Mouse (Mus musculus) cerebellum, adult 11-12 months (tissue): ENCODE results near the gene Gm11032.
"Not testable (repeated sequence)": the region's sequence is repeated elsewhere in the genome, so short reads cannot be mapped to it uniquely, and the experiment has no call there.

Source experiments
- DNase-seq: peaks from one replicate; pipeline ENCODE4 v3.0.0; 2022

The Gm11032 gene

DNA sequence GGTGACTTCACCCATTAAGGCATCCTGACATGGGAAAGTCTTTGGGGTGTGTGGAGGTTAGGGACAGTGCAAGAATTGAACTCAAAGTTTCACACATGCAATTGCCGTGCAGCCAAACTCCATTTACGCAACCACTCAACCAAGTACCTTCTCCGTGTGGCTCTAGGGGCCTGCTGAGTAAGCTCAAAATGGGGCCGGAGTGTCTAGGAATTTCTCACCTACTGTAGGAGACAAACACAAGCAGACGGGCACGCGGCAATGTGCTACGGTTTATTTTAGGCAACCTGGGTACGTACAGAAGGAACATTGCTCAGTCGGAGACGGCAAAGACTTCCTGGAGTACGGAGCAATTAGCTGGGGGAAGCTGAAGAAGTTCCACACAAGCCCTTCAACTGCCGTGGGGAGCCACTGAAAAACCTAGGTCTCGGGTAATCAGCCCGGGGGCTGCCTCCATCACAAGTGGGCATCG, at the start of gene Gm11032:
TSS of gene Gm11032 (plus strand) at position 51 of the 469 bp plus-strand sequence.
- no peak for DNase-seq

- no peak for DNase-seq
Measured at GRCm38 (mm10) chr11:4571491-4571901, 48.4 kb upstream of the Gm11032 start.

GRCm38 (mm10) chr11:4576090-4576732, 43.7 kb upstream of the Gm11032 start:
- DNase-seq: not testable (repeated sequence)

DNA sequence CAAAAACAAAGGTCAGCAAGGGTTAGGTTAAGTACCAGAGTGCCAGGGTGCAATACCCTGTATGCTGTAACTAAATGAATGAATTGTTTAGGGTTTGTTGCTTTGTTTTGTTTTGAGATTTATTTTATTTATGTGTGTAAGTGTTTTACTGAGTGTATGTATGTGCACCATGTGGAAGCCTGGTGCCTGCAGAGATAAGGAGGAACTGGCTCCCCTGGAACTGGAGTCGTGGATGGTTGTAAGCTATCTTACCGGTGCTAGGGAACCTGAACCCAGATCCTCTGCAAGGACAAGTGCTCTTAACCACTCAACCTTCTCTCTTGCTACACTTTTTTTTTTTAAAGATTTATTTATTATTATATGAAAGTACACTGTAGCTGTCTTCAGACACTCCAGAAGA, 42.8 kb upstream of the Gm11032 start:
- no peak for DNase-seq

DNA sequence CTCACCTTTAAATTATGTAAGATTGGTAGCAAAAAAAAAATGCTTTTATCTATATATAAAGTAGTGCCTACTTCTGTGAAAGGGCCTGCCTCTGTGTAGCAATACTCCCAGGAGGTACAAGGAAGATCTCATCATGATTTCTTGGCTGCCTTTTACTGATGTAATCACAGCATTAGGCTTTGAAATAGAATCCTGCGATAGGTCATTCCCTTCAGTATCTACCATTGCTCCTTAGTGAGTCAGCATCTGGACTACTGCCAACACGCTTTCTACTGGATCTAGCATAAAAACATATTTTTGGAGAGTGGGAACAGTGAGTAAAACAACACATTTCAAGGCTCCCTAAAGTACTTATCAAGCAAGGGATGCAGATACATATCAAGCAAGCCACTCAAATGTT, 41.2 kb upstream of the Gm11032 start:
- no peak for DNase-seq

- no peak for DNase-seq
Measured at GRCm38 (mm10) chr11:4591811-4592210, 28.1 kb upstream of the Gm11032 start.

- no peak for DNase-seq
Measured at GRCm38 (mm10) chr11:4593491-4593848, 26.4 kb upstream of the Gm11032 start.

DNA sequence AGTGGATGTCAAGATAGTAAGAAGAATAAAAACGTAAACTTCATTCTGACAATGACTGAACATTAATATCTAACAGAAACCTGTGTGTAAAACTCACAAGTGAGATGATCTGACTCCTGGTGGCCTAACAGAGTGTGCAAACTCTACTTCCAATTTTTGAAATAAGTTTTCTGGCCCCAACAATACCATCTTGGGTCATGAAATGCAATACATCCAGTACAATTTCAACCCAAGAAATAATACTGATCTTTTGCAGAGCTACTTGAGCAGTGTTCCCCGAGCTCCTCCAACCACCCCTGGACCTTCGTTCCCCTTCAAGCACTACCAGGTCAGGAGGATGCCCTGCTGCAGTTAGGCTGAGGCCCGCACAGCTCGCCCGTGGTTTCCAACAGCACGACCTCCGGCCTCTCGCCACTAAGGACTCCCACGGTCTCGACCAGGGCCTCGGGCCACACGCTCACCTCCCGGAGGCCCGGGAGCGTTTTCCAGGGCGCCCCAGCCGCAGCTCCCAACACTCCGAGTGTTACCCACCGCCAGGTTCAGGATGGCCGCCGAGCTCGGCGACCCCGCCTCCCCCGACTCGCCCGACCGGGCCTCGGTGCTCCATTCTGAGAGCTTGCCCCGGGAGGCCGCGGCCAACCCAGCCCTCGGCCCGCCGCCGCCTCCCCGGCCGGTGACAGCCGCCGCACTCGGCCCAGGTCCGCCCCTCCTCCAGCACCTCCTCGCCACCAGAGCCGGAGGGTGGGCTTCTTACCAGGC, 25.8 kb upstream of the Gm11032 start:
- no peak for DNase-seq

- peak; percentile 92 for DNase-seq
Measured at GRCm38 (mm10) chr11:4594608-4595500, 25.0 kb upstream of the Gm11032 start, which contains the start of gene Mtmr3. Mtmr3 (minus strand) TSS chr11:4594863.

GRCm38 (mm10) chr11:4598411-4598810, 21.5 kb upstream of the Gm11032 start:
- no peak for DNase-seq

- no peak for DNase-seq
Measured at GRCm38 (mm10) chr11:4599916-4600315, 20.0 kb upstream of the Gm11032 start.

DNA sequence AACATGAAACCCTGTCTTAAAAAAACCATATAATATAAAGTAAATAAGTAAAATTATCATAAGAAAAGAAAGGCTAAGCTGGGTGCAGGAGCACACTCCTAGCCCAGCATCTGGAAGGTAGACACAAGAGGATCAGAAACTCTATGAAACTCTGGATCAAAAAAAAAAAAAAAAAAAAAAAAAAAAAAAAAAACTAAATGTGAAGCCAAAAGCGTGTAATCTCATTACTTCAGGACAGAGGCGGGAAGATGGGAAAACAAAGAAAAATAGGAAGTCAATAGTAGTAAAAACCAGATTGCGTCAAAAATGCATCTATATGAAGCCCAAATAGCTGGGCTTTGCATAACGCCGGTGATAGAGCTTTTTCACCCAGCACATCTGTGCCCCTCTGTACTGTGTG, 18.0 kb upstream of the Gm11032 start:
- no peak for DNase-seq

GRCm38 (mm10) chr11:4602691-4603441, 17.0 kb upstream of the Gm11032 start:
- DNase-seq: no peak

DNA sequence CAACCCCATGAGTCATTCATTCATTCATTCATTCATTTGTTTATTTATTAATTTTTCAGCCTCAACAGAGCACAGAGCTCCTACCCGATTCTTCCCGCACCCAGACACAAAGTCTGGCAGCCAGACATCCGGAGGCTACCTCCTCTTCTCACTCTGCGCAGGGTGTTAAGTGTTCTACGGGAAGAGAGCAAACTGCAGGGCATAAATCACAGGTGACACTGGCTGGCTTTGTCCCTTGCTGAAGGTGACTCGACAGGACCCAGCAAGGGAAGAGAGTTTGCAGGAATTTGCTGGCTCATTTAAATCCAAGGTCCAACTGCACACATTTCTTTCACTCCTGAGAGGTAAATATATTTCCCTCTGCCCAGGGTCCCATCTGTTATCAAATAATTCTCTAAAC, 15.4 kb upstream of the Gm11032 start:
- DNase-seq: no peak

GRCm38 (mm10) chr11:4605414-4605813, 14.5 kb upstream of the Gm11032 start:
- DNase-seq: no peak

GRCm38 (mm10) chr11:4606541-4606940, 13.3 kb upstream of the Gm11032 start:
- no peak for DNase-seq

GRCm38 (mm10) chr11:4611904-4612303, 8.0 kb upstream of the Gm11032 start:
- DNase-seq: no peak

- DNase-seq: peak; percentile 10
Measured at GRCm38 (mm10) chr11:4620501-4621108, 738 bp downstream of the Gm11032 start.

DNA sequence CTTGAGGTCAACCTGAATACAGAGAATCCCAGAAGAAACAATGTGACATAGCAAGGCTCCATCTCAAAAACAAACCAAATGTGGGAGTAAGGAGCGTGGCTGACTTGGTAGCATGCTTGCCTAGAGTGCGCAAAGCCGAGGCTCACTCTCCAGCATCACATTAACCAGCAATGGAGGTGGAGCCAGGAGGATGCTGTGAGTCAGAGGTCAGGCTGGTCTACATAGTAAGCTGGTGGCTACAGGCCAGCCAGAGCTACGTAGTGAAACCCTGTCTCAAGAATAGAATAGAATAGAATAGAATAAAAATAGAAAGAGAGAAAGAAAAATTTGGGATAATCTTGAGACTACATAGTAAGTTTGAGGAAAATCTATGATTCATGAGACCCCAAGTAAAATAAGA, 2.0 kb downstream of the Gm11032 start:
- no peak for DNase-seq

- no peak for DNase-seq
Measured at GRCm38 (mm10) chr11:4622442-4622986, 2.6 kb downstream of the Gm11032 start.

DNA sequence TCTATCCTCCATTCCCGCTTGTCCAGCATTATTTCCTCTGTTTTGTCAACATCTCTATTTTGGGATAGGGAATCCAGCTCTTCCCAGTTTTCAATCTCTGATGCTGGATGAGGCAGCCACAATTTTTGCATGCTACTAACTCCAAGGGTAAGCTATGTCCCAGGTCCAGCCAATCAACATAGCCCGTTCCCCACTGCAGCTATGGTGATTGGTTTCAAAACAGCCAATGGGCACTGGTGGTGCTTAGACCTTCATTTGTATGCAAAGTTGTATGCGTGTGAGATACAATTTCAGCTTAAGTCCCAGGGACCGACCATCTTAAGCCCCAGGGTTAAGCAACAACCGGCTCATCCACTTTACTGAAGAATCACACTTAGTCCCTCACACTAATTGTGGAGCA, 3.1 kb downstream of the Gm11032 start:
- no peak for DNase-seq

DNA sequence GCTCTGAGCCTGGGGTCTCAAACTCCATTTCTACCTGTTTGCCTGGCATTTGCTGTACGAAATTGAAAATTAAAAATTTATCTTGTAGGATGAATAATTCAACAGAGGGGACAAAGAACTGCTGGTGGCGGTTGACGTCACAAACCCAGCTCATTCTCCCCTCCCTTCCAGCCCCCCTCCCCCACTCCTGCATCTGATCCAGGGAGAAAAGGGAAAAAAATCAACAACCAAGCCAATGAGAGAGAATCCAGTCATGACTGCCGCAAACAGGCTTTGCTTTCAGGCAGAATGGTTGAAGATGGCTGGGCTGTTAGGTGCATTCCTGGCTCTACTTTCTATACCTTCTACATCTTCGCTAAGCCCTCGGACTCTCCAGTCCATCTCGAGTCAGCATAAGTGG, 6.1 kb downstream of the Gm11032 start:
- no peak for DNase-seq
